Mouse (Mus musculus): ENCODE data around the gene Fus.
A peak's percentile ranks its signal among the peaks of the same experiment; 100 is the strongest.
"Not testable (repeated sequence)": the region's sequence is repeated elsewhere in the genome, so short reads cannot be mapped to it uniquely, and the experiment has no call there.

Fus gene

GRCm38 (mm10) chr7:127967004-127967921 is at the start of gene Fus:
Fus (plus strand) TSS chr7:127967457.
- DNase-seq (ENCODE audit: low read depth): peak; percentile 64

- no peak for DNase-seq (ENCODE audit: low read depth)
Observed at GRCm38 (mm10) chr7:127918203-127918602, 49.1 kb upstream of the Fus start.

- no peak for DNase-seq (ENCODE audit: low read depth)
Observed at GRCm38 (mm10) chr7:127919290-127919689, 48.0 kb upstream of the Fus start.

GRCm38 (mm10) chr7:127921516-127921915 is 45.7 kb upstream of the Fus start:
- no peak for DNase-seq (ENCODE audit: low read depth)

DNA sequence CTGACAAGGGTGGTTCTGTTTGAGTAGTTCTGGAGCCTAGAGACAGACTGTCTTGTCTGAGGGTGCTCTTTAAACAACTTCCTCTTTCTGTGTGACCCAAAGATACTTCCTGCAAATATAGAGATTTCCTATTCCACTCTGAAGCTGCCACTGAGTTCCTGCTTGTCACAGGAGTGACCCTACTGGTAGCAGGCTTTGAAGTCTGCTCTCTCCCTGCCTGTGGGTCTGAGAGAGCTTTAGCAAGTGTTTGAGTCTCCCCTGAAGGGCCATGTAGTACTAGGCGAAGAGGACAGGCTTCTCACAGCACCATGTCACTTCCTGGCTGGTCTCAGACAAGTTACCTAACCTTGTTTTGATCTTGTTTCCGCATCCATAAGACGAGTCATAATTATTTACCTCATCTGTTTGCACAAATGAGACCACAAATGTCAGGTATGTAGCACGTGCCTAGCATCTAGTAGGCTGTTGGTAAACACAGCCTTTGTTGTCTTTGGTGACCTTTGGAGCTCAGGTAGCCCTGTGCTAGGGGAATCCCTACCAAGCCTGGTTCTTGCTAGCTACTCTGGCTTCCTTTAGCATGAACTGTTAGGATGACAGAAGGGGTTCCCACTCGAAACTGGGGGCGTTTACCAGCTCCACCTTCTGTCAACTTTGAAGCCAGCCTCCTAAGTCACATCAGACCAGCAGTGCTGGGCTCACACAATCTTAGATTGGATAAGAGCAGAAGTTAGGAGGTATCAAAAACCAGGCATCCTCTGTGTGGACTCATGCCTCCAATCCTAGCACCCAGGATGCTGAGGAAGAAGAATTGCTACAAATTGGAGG is 44.6 kb upstream of the Fus start:
- DNase-seq (ENCODE audit: low read depth): no peak

DNA sequence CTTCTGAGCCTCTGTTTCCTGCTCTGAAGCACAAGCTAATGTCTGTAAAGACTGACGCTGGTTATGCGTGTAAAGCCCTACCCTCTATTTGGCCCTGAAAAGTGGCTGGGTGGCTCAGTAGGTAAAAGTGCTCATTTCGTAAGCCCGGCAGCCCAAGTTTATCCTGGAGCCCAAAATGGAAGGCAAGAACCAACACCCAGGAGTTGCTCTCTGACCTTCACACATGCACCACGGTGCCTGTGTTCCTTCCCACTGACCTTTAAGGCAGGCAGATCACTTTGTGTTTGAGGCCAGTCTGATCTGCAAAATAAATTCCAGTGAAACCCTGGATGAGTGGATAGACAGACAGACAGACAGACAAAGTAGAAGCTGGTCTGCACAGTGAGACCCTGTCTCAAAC is 43.5 kb upstream of the Fus start:
- DNase-seq (ENCODE audit: low read depth): no peak

- DNase-seq (ENCODE audit: low read depth): no peak
Observed at GRCm38 (mm10) chr7:127925252-127925651, 42.0 kb upstream of the Fus start.

- DNase-seq (ENCODE audit: low read depth): no peak
Observed at GRCm38 (mm10) chr7:127926066-127926465, 41.2 kb upstream of the Fus start.

DNA sequence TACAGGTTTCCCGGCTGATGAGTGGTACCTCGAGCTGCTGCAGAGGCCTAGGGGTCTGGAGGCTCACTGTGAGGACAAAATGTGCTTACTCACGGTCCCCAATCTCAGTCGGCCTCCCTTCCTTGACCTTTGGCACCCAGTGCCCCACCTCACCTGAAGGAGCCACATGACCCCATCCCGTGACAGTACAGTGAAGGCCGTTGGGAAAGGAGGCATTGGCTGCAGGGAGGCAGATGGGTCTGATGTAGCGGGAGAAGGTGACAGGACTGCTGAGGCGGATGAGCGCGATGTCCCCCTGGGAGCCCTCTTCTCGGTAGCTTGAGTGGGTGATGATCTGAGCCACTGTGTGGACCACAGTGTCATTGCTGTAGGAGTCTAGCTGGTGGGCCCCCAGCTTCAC is 40.4 kb upstream of the Fus start:
- no peak for DNase-seq (ENCODE audit: low read depth)

- DNase-seq (ENCODE audit: low read depth): no peak
Observed at GRCm38 (mm10) chr7:127927726-127928125, 39.5 kb upstream of the Fus start.

DNA sequence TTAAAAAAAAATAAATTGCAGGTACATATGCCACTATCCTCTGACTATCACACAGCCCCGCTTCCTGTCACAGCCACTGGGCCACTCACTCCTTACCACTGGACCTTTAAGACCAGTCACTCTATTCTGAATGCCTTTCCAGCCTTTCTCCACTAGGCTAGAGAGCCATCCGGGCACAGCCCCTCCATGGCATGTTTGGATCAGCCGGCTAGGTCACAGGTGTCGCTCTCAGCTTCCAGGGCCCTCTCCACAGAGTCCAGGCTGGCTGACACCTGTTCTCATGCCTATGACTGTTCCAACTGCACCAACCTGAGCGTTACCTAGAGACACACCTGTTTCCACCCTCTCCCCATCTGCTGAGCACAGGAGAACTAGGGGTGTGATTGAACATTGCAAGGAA is 38.7 kb upstream of the Fus start:
- no peak for DNase-seq (ENCODE audit: low read depth)

- DNase-seq (ENCODE audit: low read depth): no peak
Observed at GRCm38 (mm10) chr7:127929923-127930322, 37.3 kb upstream of the Fus start, which contains the start of gene Prss8. Prss8 (minus strand) TSS chr7:127930104.

DNA sequence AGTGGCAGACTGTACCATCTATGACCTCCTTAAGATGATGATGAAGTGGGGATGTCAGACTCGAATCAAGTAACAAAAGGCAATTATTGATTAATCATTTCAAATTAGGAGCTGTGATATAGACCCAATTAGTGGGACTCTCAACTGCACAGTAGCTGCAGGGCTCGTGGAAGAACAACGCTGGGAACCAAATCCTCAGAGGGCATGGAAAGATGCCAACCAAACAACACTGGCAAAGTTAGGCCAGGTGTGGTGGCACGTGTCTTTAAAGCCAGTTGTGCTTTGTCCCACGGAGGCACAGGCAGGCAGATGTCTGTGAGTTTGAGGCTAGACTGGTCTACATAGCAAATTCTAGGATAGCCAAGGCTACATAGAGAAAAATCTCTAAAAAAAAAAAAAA is 36.6 kb upstream of the Fus start:
- DNase-seq (ENCODE audit: low read depth): no peak

GRCm38 (mm10) chr7:127931351-127932135 is 35.7 kb upstream of the Fus start:
- no peak for DNase-seq (ENCODE audit: low read depth)

DNA sequence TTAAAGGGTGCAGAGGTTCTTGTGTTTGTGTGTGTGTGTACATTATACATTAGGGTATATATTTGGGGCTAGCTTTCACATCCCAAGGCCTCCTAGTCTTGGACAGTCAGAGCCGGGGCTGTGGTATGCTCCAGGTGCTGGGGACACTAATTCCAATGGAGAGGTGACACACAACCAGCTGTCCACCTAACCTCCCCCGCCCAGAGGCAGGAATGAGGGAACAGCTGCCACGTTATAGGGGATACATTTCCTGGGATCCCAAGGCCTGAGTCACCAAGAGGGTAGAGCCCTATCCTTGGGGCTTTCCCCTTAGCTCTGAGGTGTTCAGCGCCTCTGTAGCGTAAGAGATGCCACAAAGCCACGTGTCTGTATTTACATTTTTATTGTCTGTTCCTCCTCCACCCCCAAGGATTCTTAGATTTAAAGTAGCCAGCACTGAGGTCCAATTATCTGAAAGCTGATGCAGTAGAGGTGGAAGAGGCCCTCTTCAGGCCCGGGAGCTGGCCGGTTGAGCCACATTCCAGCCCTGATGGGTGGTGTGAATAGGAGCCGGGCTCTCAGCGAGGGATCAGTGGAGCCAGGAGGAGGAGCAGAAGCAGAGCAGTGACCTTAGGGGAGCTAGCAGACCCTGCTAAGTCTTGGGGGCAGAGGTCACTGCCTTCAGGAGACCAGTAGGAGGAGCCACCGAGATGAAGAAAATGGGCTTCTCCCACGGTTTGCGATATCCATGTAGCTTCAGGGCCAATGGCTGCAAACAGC is 34.8 kb upstream of the Fus start:
- no peak for DNase-seq (ENCODE audit: low read depth)

GRCm38 (mm10) chr7:127934075-127934474 is 33.2 kb upstream of the Fus start:
- DNase-seq (ENCODE audit: low read depth): no peak

- DNase-seq (ENCODE audit: low read depth): peak; percentile 86
Observed at GRCm38 (mm10) chr7:127935028-127935722, 32.1 kb upstream of the Fus start.

DNA sequence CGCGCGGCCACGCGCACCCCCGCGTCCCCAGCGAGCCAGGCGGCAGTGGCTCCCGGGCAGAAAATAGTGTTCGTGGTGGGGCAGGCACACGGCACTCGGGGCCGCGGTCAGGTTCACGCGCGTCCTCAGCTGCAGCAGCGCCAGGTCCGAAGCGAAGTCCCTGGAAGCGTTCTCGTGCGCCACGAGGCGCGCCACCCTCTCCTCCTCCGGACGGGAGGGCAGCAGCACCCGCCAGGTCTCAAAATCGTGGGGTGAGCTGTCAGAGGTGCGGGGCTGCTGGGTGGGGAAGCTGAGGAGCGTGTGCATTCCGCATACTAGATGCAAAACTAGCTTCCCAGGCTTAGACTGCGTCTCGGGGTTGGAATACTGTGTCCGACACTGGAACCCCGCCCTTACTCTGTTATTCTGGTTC is 31.5 kb upstream of the Fus start:
- no peak for DNase-seq (ENCODE audit: low read depth)

DNA sequence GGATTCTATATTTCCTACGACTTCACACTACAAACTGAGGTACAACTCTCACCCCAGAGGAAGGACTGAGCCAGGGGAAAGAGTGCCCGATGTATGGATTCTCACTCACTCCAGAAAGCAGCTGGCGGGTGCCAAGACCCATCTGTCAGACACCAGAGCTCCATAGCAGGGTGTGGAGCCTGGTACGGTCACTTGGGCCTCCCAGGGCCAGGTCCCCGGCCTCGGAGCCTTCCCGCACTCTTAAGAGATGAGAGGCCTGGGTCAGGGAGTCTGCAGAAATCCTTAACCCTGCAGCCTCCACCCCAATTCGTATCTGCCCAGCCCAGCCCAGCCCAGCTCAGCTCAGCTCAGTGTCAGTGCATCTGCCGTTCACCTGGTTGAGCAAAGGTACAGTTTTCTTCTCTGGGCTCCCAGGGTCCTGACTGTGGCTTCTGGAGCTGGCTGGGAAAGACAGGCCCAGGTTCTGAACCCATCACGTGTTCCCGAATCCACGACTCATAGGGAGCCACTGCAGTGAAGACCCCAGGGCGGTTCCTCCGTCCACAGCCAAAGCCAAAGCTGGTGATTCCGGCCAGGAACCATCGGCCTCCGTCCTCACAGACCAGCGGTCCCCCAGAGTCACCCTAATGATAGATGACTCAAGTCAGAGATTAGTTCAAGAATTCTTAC is 30.9 kb upstream of the Fus start:
- DNase-seq (ENCODE audit: low read depth): no peak

GRCm38 (mm10) chr7:127942097-127942496 is 25.2 kb upstream of the Fus start:
- DNase-seq (ENCODE audit: low read depth): not testable (repeated sequence)
